Mouse (Mus musculus) megakaryocyte-erythroid progenitor cell, adult 5-6 weeks (primary cell): ENCODE data around the gene Camkv. TPM values are rescaled to one million over a fixed set of nuclear protein-coding genes. Genes with fewer than 3 reads are reported as not detected.
A peak's percentile ranks its signal among the peaks of the same experiment; 100 is the strongest.

ENCODE experiments used
- ATAC-seq: replicated peaks from 2 replicates; pipeline ENCODE4 v1.8.0; 2016; ENCODE audit warnings: mild to moderate bottlenecking, inconsistent platforms; ENCODE audit not compliant: severe bottlenecking, poor library complexity, low FRiP score, low TSS enrichment
- total RNA-seq, 2 experiments: library from RNA; stranded (forward) in 1 of 2; stranded (reverse) in 1 of 2; fragments of 200-1000, 215-1000 nt in 1 of 2; fragments of >200 nt in 1 of 2; fragmentation: Nextera tagmentation in 1 of 2; gene quantifications; 2 replicates each; pipeline ENCODE4 v1.2.3; 2014 to 2017

Camkv gene
- total RNA-seq (2014; fragmentation: Nextera tagmentation), result 0.22 TPM in 1 of 2 replicates, not detected in the other
- total RNA-seq (2017), result not detected in 2 replicates

GRCm38 (mm10) chr9:107935374-107935773 lies at the start of gene Camkv:
Gene Camkv, plus strand, starts transcription at chr9:107935674.
- ATAC-seq, result no peak

- peak; percentile 96 for ATAC-seq
Measured at GRCm38 (mm10) chr9:107887804-107888266, 47.6 kb upstream of the Camkv start, which contains the start of gene Mon1a. Gene Mon1a, plus strand, starts transcription at chr9:107888151.

- ATAC-seq, result peak; percentile 55
Measured at GRCm38 (mm10) chr9:107888267-107888850, 47.1 kb upstream of the Camkv start.

- ATAC-seq, result no peak
Measured at GRCm38 (mm10) chr9:107890260-107890659, 45.2 kb upstream of the Camkv start.

GRCm38 (mm10) chr9:107891023-107891422 lies 44.5 kb upstream of the Camkv start:
- no peak for ATAC-seq

- ATAC-seq, result no peak
Measured at GRCm38 (mm10) chr9:107898563-107898962, 36.9 kb upstream of the Camkv start.

- ATAC-seq, result no peak
Measured at GRCm38 (mm10) chr9:107899855-107900254, 35.6 kb upstream of the Camkv start.

- ATAC-seq, result peak; percentile 58
Measured at GRCm38 (mm10) chr9:107900840-107901626, 34.4 kb upstream of the Camkv start.

- ATAC-seq, result no peak
Measured at GRCm38 (mm10) chr9:107901627-107901914, 33.9 kb upstream of the Camkv start.

GRCm38 (mm10) chr9:107904726-107905125 lies 30.7 kb upstream of the Camkv start:
- ATAC-seq, result peak; percentile 72

- ATAC-seq, result peak; percentile 61
Measured at GRCm38 (mm10) chr9:107906252-107906966, 29.1 kb upstream of the Camkv start, which contains the start of gene Mst1r. Gene Mst1r, plus strand, starts transcription at chr9:107906873.

GRCm38 (mm10) chr9:107906967-107907800 lies 28.3 kb upstream of the Camkv start:
- ATAC-seq, result no peak

GRCm38 (mm10) chr9:107907801-107908120 lies 27.7 kb upstream of the Camkv start:
- ATAC-seq, result no peak

GRCm38 (mm10) chr9:107908410-107909158 lies 26.9 kb upstream of the Camkv start:
- no peak for ATAC-seq

GRCm38 (mm10) chr9:107910025-107910769 lies 25.3 kb upstream of the Camkv start:
- ATAC-seq, result no peak

- no peak for ATAC-seq
Measured at GRCm38 (mm10) chr9:107914764-107915420, 20.6 kb upstream of the Camkv start.

- ATAC-seq, result no peak
Measured at GRCm38 (mm10) chr9:107917895-107918608, 17.4 kb upstream of the Camkv start.
